Mouse (Mus musculus): ENCODE measurements around the gene Cngb1. TPM values are rescaled to one million over a fixed set of nuclear protein-coding genes. Genes with fewer than 3 reads are reported as not detected.

The Cngb1 gene
- under 1 TPM; 0.61 to 0.63 TPM for total RNA-seq (2021)
- polyA plus RNA-seq (2012; rRNA removed), result 1.00 and 1.2 TPM in 2 replicates
- long read RNA-seq, partial matches to known transcripts, result 0 of 1 reads
- long read RNA-seq, other reads (novel, unspliced or antisense), result 1 of 1 reads

GRCm38 (mm10) chr8:95306431-95306830 is at the start of gene Cngb1:
Cngb1 (minus strand) TSS chr8:95306585.
- intact Hi-C loops (cut with DNase I), result loop anchor here (10.0 kb wide), 1 partner anchor 352 kb away; no protein-coding TSS in a partner anchor
- TF ChIP-seq CTCF (IDR thresholded peaks at IDR 0.05), result no peak
- no peak for TF ChIP-seq EP300 (IDR thresholded peaks at IDR 0.05; ENCODE audit: insufficient read depth, low read depth, low read length)
- no peak for TF ChIP-seq POLR2A (IDR thresholded peaks at IDR 0.05; ENCODE audit: insufficient read depth, low read depth, low read length)

DNA sequence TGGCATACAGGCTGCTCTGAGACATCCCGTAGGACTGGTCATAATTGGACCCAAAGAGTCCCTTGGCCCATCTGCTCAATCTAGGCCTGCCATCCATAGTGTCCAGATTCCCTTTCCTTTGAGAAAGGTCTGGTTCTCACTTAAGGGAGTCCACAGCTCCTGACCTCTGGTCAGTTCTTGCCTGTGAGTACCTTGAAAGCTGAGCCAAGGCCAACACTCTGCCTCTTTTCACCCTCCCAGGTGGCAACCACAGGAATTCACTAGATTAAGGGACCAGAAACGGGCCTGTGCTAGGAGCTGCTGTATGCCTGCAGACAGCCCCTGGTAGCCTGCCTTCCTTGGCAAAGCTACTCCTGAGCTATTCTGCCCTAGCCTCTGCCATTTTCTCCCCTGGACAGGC is 48.2 kb upstream of the Cngb1 start:
- Histone ChIP-seq H3K36me3 (ENCODE audit: control insufficient read depth, insufficient read depth, low read length) (peaks cover 16% of the 10 kb centered on the region), H3K27me3 (ENCODE audit: control insufficient read depth, insufficient read depth, low read length) (no peaks in the 10 kb centered on the region), H3K4me1 (ENCODE audit: control insufficient read depth, insufficient read depth, low read length) (peaks cover 35% of the 10 kb centered on the region), H3K4me3 (peak overlapping the region; percentile 83), H3K9ac (ENCODE audit: low read depth, low read length) (peak overlapping the region; percentile 25; the same call in 1 of the 2 replicates), H3K27ac (peak overlapping the region; percentile 98), H3K79me2 (replicated peaks; ENCODE audit: control insufficient read depth, insufficient read depth, low read length) (peaks cover 4% of the 10 kb centered on the region; the same call in 1 of the 2 replicates)
- DNase-seq, result no peak
- TF ChIP-seq EP300 (IDR thresholded peaks at IDR 0.05; ENCODE audit: insufficient read depth, low read depth, low read length) (no peak), CTCF (IDR thresholded peaks at IDR 0.05) (no peak), POLR2A (IDR thresholded peaks at IDR 0.05; ENCODE audit: insufficient read depth, low read depth, low read length) (no peak)
- WGBS, result 33% methylated on average over 2 of the region's 2 CpGs
- intact Hi-C loops (cut with DNase I), result no loop called here

More at GRCm38 (mm10) chr8:95306431-95306830, at the start of gene Cngb1:
- H3K4me3 ChIP-seq, result no peak within 1 kb of the TSS
- H3K4me1 ChIP-seq (ENCODE audit: control insufficient read depth, insufficient read depth, low read length), result no peaks in the 10 kb centered on the region
- no peaks in the 10 kb centered on the region for H3K79me2 ChIP-seq (replicated peaks; ENCODE audit: control insufficient read depth, insufficient read depth, low read length)
- H3K27ac ChIP-seq, result no peak within 1 kb of the TSS
- DNase-seq, result no peak
- no peaks in the 10 kb centered on the region for H3K36me3 ChIP-seq (ENCODE audit: control insufficient read depth, insufficient read depth, low read length)
- H3K9ac ChIP-seq (ENCODE audit: low read depth, low read length), result no peak within 1 kb of the TSS
- H3K27me3 ChIP-seq (ENCODE audit: control insufficient read depth, insufficient read depth, low read length), result no peaks in the 10 kb centered on the region
- 57% methylated on average over 6 of the region's 6 CpGs for WGBS

DNA sequence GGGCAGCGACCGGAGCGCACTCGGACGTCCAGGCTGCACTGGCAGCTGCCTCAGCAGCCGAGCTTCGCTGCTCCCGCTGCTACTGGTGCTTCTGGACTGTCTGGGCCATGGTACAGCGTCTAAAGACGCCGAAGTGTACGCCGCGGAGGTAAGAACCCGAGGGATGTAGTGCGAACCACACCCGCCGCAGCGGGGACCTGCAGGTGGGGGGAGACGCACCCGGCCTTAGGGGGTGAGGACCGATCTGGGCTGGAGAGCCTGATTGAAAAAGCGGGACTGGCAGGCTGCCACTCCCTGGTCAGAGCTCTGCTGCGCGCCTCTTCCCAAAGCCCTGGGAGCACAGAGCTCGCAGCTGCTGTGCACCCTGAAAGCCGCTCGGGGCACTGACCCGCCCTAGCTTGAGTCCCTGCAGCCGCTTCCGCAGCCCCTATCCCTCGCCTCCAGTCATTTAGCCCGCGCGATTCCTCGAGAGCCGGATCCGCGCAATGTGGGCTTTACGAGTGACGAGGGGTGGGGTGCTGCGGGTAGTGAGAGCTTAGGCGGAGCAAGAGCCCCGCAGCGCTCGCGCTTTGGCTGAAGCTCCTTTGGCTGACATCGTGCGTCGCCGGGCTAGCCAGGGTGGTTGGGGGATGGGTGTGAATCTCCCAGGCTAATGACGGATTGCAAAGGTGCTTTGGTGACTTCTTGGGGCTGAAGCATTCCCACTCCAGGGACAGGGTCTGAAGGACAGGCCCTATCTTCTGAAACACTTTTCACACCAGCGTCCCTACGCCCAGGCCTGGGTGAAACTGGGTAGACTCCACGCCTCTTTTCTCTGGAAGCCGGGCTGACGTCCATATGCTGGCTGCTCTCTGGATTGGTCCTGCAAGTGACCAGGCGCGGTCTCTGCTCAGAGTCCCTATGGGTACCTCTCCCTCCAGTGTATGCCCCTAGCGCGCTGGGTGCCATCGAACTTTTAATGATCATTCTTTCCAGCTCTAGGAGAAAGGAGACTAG is 46.8 kb upstream of the Cngb1 start:
- 4% methylated on average over 62 of the region's 62 CpGs for WGBS
- TF ChIP-seq POLR2A (IDR thresholded peaks at IDR 0.05; ENCODE audit: insufficient read depth, low read depth, low read length) (no peak), EP300 (IDR thresholded peaks at IDR 0.05; ENCODE audit: insufficient read depth, low read depth, low read length) (no peak), CTCF (IDR thresholded peaks at IDR 0.05) (peak; percentile 35; the same call in 1 of the 2 replicates)

DNA sequence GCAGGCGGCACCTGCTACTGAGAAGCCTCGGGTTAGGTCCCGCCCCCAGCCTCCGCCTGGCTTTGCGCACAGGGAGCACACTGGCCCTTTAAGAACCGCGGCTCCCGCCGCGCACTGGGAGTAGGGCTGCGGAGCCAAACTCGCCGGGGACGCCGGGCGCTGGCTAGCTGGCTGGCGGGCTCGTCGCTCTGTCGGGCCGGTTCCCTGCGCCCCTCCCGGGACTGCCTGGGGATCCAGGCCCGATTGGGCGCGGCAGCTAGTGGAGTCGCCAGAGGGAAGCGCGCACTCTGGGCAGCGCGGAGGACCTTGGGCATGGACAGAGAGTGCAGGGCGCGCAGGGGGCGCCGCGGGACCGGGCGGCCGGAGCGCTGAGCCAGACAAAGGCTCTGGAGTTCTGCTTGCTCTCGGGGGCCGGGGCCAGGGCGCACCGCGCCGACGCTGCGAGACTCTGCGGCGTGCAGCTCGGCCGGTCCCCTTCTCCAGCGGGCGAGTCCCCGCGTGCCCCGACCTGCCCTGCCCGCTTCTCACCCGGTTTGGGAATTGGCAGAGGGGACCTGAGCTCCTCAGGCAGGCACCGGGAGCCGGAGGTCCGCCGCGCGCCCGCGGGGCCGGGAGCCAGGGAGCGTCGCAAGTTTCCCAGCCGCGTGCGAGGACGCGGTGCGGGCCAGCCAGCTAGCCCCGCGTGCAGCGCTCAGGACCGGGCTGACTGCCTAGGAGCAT is 45.9 kb upstream of the Cngb1 start, which contains the start of gene Mmp15:
Gene Mmp15 (plus strand): TSS at position 118 of the 720 bp plus-strand sequence.
- intact Hi-C loops (cut with DNase I), result loop anchor here (1.0 to 2.0 kb wide), 2 partner anchors 40 to 75 kb away; no protein-coding TSS in a partner anchor
- H3K9ac ChIP-seq (ENCODE audit: low read depth, low read length), result peak within 1 kb of the TSS; percentile 94
- H3K4me3 ChIP-seq, result peak within 1 kb of the TSS; percentile 83
- peak; percentile 90 for DNase-seq
- H3K79me2 ChIP-seq (replicated peaks; ENCODE audit: control insufficient read depth, insufficient read depth, low read length), result peaks cover 3% of the 10 kb centered on the region; the same call in 1 of the 2 replicates
- peaks cover 4% of the 10 kb centered on the region for H3K36me3 ChIP-seq (ENCODE audit: control insufficient read depth, insufficient read depth, low read length)
- TF ChIP-seq POLR2A (IDR thresholded peaks at IDR 0.05; ENCODE audit: insufficient read depth, low read depth, low read length) (peak; percentile 82), EP300 (IDR thresholded peaks at IDR 0.05; ENCODE audit: insufficient read depth, low read depth, low read length) (0 out of 2 replicates have a peak, but pooled peaks have one; percentile 13), CTCF (IDR thresholded peaks at IDR 0.05) (no peak)
- WGBS, result 1% methylated on average over 77 of the region's 80 CpGs
- H3K4me1 ChIP-seq (ENCODE audit: control insufficient read depth, insufficient read depth, low read length), result peaks cover 32% of the 10 kb centered on the region
- H3K27me3 ChIP-seq (ENCODE audit: control insufficient read depth, insufficient read depth, low read length), result no peaks in the 10 kb centered on the region
- peak within 1 kb of the TSS; percentile 98 for H3K27ac ChIP-seq

More for the DNA sequence above, 46.8 kb upstream of the Cngb1 start:
- H3K79me2 ChIP-seq (replicated peaks; ENCODE audit: control insufficient read depth, insufficient read depth, low read length), result peaks cover 3% of the 10 kb centered on the region; the same call in 1 of the 2 replicates
- peak overlapping the region; percentile 98 for H3K27ac ChIP-seq
- H3K4me3 ChIP-seq, result peak overlapping the region; percentile 83
- peak; percentile 74 for DNase-seq
- H3K9ac ChIP-seq (ENCODE audit: low read depth, low read length), result peak overlapping the region; percentile 94
- peaks cover 34% of the 10 kb centered on the region for H3K4me1 ChIP-seq (ENCODE audit: control insufficient read depth, insufficient read depth, low read length)
- H3K27me3 ChIP-seq (ENCODE audit: control insufficient read depth, insufficient read depth, low read length), result no peaks in the 10 kb centered on the region
- intact Hi-C loops (cut with DNase I), result loop anchor here (1.0 to 2.0 kb wide), 3 partner anchors 21 to 74 kb away; no protein-coding TSS in a partner anchor
- peaks cover 10% of the 10 kb centered on the region for H3K36me3 ChIP-seq (ENCODE audit: control insufficient read depth, insufficient read depth, low read length)

GRCm38 (mm10) chr8:95351461-95351860 is 45.1 kb upstream of the Cngb1 start:
- Histone ChIP-seq H3K36me3 (ENCODE audit: control insufficient read depth, insufficient read depth, low read length) (peaks cover under 1% of the 10 kb centered on the region), H3K79me2 (replicated peaks; ENCODE audit: control insufficient read depth, insufficient read depth, low read length) (peaks cover 2% of the 10 kb centered on the region; the same call in 1 of the 2 replicates), H3K4me1 (ENCODE audit: control insufficient read depth, insufficient read depth, low read length) (peaks cover 30% of the 10 kb centered on the region), H3K27ac (peak overlapping the region; percentile 98), H3K9ac (ENCODE audit: low read depth, low read length) (peak overlapping the region; percentile 94; the same call in 1 of the 2 replicates), H3K4me3 (peak overlapping the region; percentile 83), H3K27me3 (ENCODE audit: control insufficient read depth, insufficient read depth, low read length) (no peaks in the 10 kb centered on the region)
- intact Hi-C loops (cut with DNase I), result no loop called here
- DNase-seq, result peak in 1 of 2 experiments; percentile 40
- WGBS, result 3% methylated on average over 15 of the region's 15 CpGs
- TF ChIP-seq EP300 (IDR thresholded peaks at IDR 0.05; ENCODE audit: insufficient read depth, low read depth, low read length) (no peak), CTCF (IDR thresholded peaks at IDR 0.05) (peak; percentile 72), POLR2A (IDR thresholded peaks at IDR 0.05; ENCODE audit: insufficient read depth, low read depth, low read length) (no peak)
